Mouse (Mus musculus): ENCODE results near the gene Slc25a39.

GRCm38 (mm10) chr11:102442089-102442488 is 34.3 kb upstream of the Slc25a39 start:
- no peak for TF ChIP-seq CTCF (IDR thresholded peaks at IDR 0.05; ENCODE audit: insufficient read depth, low read depth, low read length)
- no peak for TF ChIP-seq POLR2A (IDR thresholded peaks at IDR 0.05; ENCODE audit: insufficient read depth, low read depth, low read length)

All from olfactory bulb, adult 2 months (tissue).